Mouse (Mus musculus) C2C12 (cell line): ENCODE results near the gene Susd1.

Experiments used
- CEBPB ChIP-seq: IDR thresholded peaks from one replicate; pipeline ENCODE4 v1.6.1; 2011; ENCODE audit warnings: low read depth, mild to moderate bottlenecking, control low read depth, moderate library complexity
- CTCF ChIP-seq: IDR thresholded peaks from one replicate; pipeline ENCODE4 v1.5.1; 2011; ENCODE audit not compliant: control insufficient read depth, insufficient read depth, insufficient read length
- FOSL1 ChIP-seq: IDR thresholded peaks from one replicate; pipeline ENCODE4 v1.8.0; 2011; ENCODE audit warnings: mild to moderate bottlenecking, low read length; ENCODE audit not compliant: poor library complexity, insufficient read depth, severe bottlenecking
- MAX ChIP-seq: IDR thresholded peaks from one replicate; pipeline ENCODE4 v1.6.1; 2011; ENCODE audit warnings: mild to moderate bottlenecking, control low read depth
- MYOD1 ChIP-seq: IDR thresholded peaks from one replicate; pipeline ENCODE4 v1.6.1; 2011; ENCODE audit warnings: low read depth; ENCODE audit not compliant: control insufficient read depth, insufficient read length
- MYOG ChIP-seq: IDR thresholded peaks from one replicate; pipeline ENCODE4 v1.6.1; 2011; ENCODE audit not compliant: control insufficient read depth, insufficient read length; ENCODE audit errors: extremely low read depth
- USF1 ChIP-seq: IDR thresholded peaks from one replicate; pipeline ENCODE4 v1.6.1; 2011; ENCODE audit warnings: low read depth, mild to moderate bottlenecking, control low read depth, moderate library complexity

- TF ChIP-seq FOSL1 = no peak
- TF ChIP-seq CTCF = no peak
- no peak for TF ChIP-seq MAX
- no peak for TF ChIP-seq MYOD1
- no peak for TF ChIP-seq CEBPB
- TF ChIP-seq MYOG = no peak
- no peak for TF ChIP-seq USF1
These were observed 34.1 kb downstream of the Susd1 start for GRCm38 (mm10) chr4:59404375-59404774.
